Mouse (Mus musculus): ENCODE data around the gene Tgfbr3. TPM values are rescaled to one million over a fixed set of nuclear protein-coding genes. Genes with fewer than 3 reads are reported as not detected.

Gene Tgfbr3
- polyA plus RNA-seq, 1 experiment: 7.5 TPM

GRCm38 (mm10) chr5:107126561-107126960 lies 162.9 kb downstream of the Tgfbr3 start:
- no peak overlapping the region for H3K4me3 ChIP-seq (ENCODE audit: low read depth, low read length)
- TF ChIP-seq POLR2A (IDR thresholded peaks at IDR 0.05; ENCODE audit: low read depth, low read length): no peak
- TF ChIP-seq CTCF (IDR thresholded peaks at IDR 0.05; ENCODE audit: extremely low read depth, insufficient read length, insufficient replicate concordance, low read depth, low read length): no peak
- no peaks in the 10 kb centered on the region for H3K4me1 ChIP-seq (ENCODE audit: control insufficient read depth, insufficient read depth, insufficient read length, low read length)
- H3K27ac ChIP-seq (ENCODE audit: insufficient read depth, low read depth, low read length): no peak overlapping the region
- peaks cover 2% of the 10 kb centered on the region; the same call in 1 of the 2 replicates for H3K36me3 ChIP-seq (ENCODE audit: control insufficient read depth, insufficient read depth, low read length)
- WGBS: 57% methylated on average over 7 of the region's 7 CpGs
- no peaks in the 10 kb centered on the region for H3K27me3 ChIP-seq (ENCODE audit: control insufficient read depth, insufficient read depth, low read length)

DNA sequence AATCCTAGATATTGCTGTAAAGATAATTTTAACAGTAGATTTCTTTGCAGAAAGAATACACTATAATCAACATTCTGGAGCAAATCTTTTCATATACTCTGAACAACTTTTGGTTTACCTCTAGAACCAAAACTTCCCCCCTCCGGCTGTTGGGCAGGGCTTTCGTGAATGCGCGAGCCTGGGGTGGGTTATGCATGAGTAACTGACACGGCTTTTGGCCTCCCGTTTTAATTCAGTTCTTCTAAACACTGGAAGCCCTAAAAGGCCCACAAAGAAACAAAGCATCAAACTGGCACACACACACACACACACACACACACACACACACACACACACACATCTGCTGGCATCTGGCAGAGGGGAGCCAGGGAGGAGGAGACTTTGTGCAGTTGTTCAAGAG lies 164.3 kb downstream of the Tgfbr3 start:
- 80% methylated on average over 6 of the region's 6 CpGs for WGBS
- H3K36me3 ChIP-seq (ENCODE audit: control insufficient read depth, insufficient read depth, low read length): peaks cover under 1% of the 10 kb centered on the region; the same call in 1 of the 2 replicates
- no peaks in the 10 kb centered on the region for H3K4me1 ChIP-seq (ENCODE audit: control insufficient read depth, insufficient read depth, insufficient read length, low read length)
- no peak overlapping the region for H3K27ac ChIP-seq (ENCODE audit: insufficient read depth, low read depth, low read length)
- H3K4me3 ChIP-seq (ENCODE audit: low read depth, low read length): no peak overlapping the region
- no peaks in the 10 kb centered on the region for H3K27me3 ChIP-seq (ENCODE audit: control insufficient read depth, insufficient read depth, low read length)
- no peak for TF ChIP-seq POLR2A (IDR thresholded peaks at IDR 0.05; ENCODE audit: low read depth, low read length)
- no peak for TF ChIP-seq CTCF (IDR thresholded peaks at IDR 0.05; ENCODE audit: extremely low read depth, insufficient read length, insufficient replicate concordance, low read depth, low read length)

DNA sequence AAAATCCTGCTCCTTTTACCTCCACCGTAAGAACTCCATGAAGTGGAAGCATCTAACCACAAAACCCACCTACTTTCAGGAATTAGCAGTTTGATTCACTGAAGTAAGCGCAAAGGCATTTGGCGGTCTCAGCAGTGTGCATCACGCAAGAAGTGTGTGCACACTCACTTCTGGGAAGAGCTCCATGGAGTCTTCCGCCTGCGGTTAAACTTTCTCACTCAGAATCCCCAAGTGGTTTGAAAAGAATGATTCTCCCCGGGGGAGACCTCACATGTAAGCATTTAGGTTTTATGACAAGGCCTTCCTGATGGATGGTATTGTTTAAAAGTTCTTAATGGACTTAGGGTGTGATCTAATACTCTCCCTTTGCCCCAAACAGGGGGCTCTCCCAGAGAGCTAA lies 164.9 kb downstream of the Tgfbr3 start:
- H3K4me1 ChIP-seq (ENCODE audit: control insufficient read depth, insufficient read depth, insufficient read length, low read length): no peaks in the 10 kb centered on the region
- no peak for TF ChIP-seq CTCF (IDR thresholded peaks at IDR 0.05; ENCODE audit: extremely low read depth, insufficient read length, insufficient replicate concordance, low read depth, low read length)
- TF ChIP-seq POLR2A (IDR thresholded peaks at IDR 0.05; ENCODE audit: low read depth, low read length): no peak
- H3K27me3 ChIP-seq (ENCODE audit: control insufficient read depth, insufficient read depth, low read length): no peaks in the 10 kb centered on the region
- H3K36me3 ChIP-seq (ENCODE audit: control insufficient read depth, insufficient read depth, low read length): no peaks in the 10 kb centered on the region
- H3K4me3 ChIP-seq (ENCODE audit: low read depth, low read length): no peak overlapping the region
- H3K27ac ChIP-seq (ENCODE audit: insufficient read depth, low read depth, low read length): no peak overlapping the region
- WGBS: 73% methylated on average over 7 of the region's 7 CpGs

GRCm38 (mm10) chr5:107122622-107123021 lies 166.8 kb downstream of the Tgfbr3 start:
- H3K27me3 ChIP-seq (ENCODE audit: control insufficient read depth, insufficient read depth, low read length): no peaks in the 10 kb centered on the region
- H3K36me3 ChIP-seq (ENCODE audit: control insufficient read depth, insufficient read depth, low read length): peaks cover 2% of the 10 kb centered on the region; the same call in 1 of the 2 replicates
- H3K27ac ChIP-seq (ENCODE audit: insufficient read depth, low read depth, low read length): no peak overlapping the region
- no peak overlapping the region for H3K4me3 ChIP-seq (ENCODE audit: low read depth, low read length)
- 92% methylated on average over 4 of the region's 4 CpGs for WGBS
- H3K4me1 ChIP-seq (ENCODE audit: control insufficient read depth, insufficient read depth, insufficient read length, low read length): no peaks in the 10 kb centered on the region
- TF ChIP-seq POLR2A (IDR thresholded peaks at IDR 0.05; ENCODE audit: low read depth, low read length) (no peak), CTCF (IDR thresholded peaks at IDR 0.05; ENCODE audit: extremely low read depth, insufficient read length, insufficient replicate concordance, low read depth, low read length) (no peak)

GRCm38 (mm10) chr5:107121086-107121485 lies 168.3 kb downstream of the Tgfbr3 start:
- Histone ChIP-seq H3K36me3 (ENCODE audit: control insufficient read depth, insufficient read depth, low read length) (peaks cover 2% of the 10 kb centered on the region; the same call in 1 of the 2 replicates), H3K27ac (ENCODE audit: insufficient read depth, low read depth, low read length) (no peak overlapping the region), H3K4me3 (ENCODE audit: low read depth, low read length) (no peak overlapping the region), H3K27me3 (ENCODE audit: control insufficient read depth, insufficient read depth, low read length) (no peaks in the 10 kb centered on the region), H3K4me1 (ENCODE audit: control insufficient read depth, insufficient read depth, insufficient read length, low read length) (no peaks in the 10 kb centered on the region)
- 60% methylated on average over 10 of the region's 10 CpGs for WGBS
- TF ChIP-seq CTCF (IDR thresholded peaks at IDR 0.05; ENCODE audit: extremely low read depth, insufficient read length, insufficient replicate concordance, low read depth, low read length): no peak
- TF ChIP-seq POLR2A (IDR thresholded peaks at IDR 0.05; ENCODE audit: low read depth, low read length): no peak

- no peak for TF ChIP-seq CTCF (IDR thresholded peaks at IDR 0.05; ENCODE audit: extremely low read depth, insufficient read length, insufficient replicate concordance, low read depth, low read length)
- TF ChIP-seq POLR2A (IDR thresholded peaks at IDR 0.05; ENCODE audit: low read depth, low read length): no peak
- Histone ChIP-seq H3K27ac (ENCODE audit: insufficient read depth, low read depth, low read length) (no peak overlapping the region), H3K4me1 (ENCODE audit: control insufficient read depth, insufficient read depth, insufficient read length, low read length) (no peaks in the 10 kb centered on the region), H3K36me3 (ENCODE audit: control insufficient read depth, insufficient read depth, low read length) (peaks cover 2% of the 10 kb centered on the region; the same call in 1 of the 2 replicates), H3K27me3 (ENCODE audit: control insufficient read depth, insufficient read depth, low read length) (no peaks in the 10 kb centered on the region), H3K4me3 (ENCODE audit: low read depth, low read length) (no peak overlapping the region)
- WGBS: 52% methylated on average over 3 of the region's 3 CpGs
Observed at GRCm38 (mm10) chr5:107120624-107121023, 168.8 kb downstream of the Tgfbr3 start.

DNA sequence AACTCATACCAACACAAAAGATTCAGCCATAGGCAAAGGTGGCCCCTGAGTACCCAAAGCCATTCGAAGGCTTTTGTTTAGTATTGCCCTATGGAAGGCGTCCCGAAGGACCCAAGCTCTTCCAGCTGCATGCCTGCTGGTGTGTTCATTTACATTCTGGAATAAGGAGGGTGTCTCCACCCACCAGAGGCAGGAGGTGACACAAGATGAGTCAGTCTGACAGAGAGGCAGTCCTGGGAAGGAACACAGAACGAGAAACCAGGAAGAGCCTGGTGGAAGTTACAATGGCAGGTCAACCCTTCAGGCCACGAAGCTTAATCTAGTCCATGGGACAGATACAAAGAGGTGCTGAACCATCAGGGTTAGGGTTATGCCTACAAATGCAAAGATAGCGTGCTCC lies 169.5 kb downstream of the Tgfbr3 start:
- H3K27ac ChIP-seq (ENCODE audit: insufficient read depth, low read depth, low read length): no peak overlapping the region
- no peak overlapping the region for H3K4me3 ChIP-seq (ENCODE audit: low read depth, low read length)
- 76% methylated on average over 6 of the region's 6 CpGs for WGBS
- H3K36me3 ChIP-seq (ENCODE audit: control insufficient read depth, insufficient read depth, low read length): peaks cover 2% of the 10 kb centered on the region; the same call in 1 of the 2 replicates
- H3K4me1 ChIP-seq (ENCODE audit: control insufficient read depth, insufficient read depth, insufficient read length, low read length): no peaks in the 10 kb centered on the region
- H3K27me3 ChIP-seq (ENCODE audit: control insufficient read depth, insufficient read depth, low read length): no peaks in the 10 kb centered on the region
- TF ChIP-seq POLR2A (IDR thresholded peaks at IDR 0.05; ENCODE audit: low read depth, low read length) (no peak), CTCF (IDR thresholded peaks at IDR 0.05; ENCODE audit: extremely low read depth, insufficient read length, insufficient replicate concordance, low read depth, low read length) (no peak)

All from small intestine, adult 2 months (tissue).